In genomic region chr2:84476131-84476530, GRCm38 (mm10) we compare ENCODE assay signal across 9 mouse cellular contexts. TPM values are rescaled to one million over a fixed set of nuclear protein-coding genes. Genes with fewer than 3 reads are reported as not detected.
A peak's percentile ranks its signal among the peaks of the same experiment; 100 is the strongest.
DNase-seq lines count a peak whose midpoint lies in the region; ATAC-seq and TF ChIP-seq lines count a peak whose summit lies in the region.
"Had no signal": no experiment of that assay in that cellular context is flagged by ENCODE, and none has a peak within 500 bp of the region (broad histone marks: within the 10 kb centered on the region; RNA-seq: fewer than 3 reads in every experiment).

No protein-coding gene starts in this region.

- H3K4me1 ChIP-seq in lung, embryonic 14.5 days (ENCODE audit: insufficient read depth) = 0 out of 2 replicates have a peak, but pooled peaks cover 3% of the 10 kb centered on the region
- H3K4me1 ChIP-seq in hindbrain, embryonic 13.5 days (replicated peaks) = no peaks in the 10 kb centered on the region; the same call in 1 of the 2 replicates
- no peaks in the 10 kb centered on the region for H3K4me1 ChIP-seq in midbrain, postnatal 0 days (ENCODE audit: insufficient read depth, low read length)

- peak overlapping the region; percentile 42 for H3K4me3 ChIP-seq in lung, embryonic 14.5 days (ENCODE audit: low read depth, low read length)
- peak overlapping the region; percentile 5; the same call in 1 of the 2 replicates for H3K4me3 ChIP-seq in hindbrain, embryonic 13.5 days
- peak overlapping the region; percentile 18 for H3K4me3 ChIP-seq in midbrain, postnatal 0 days (ENCODE audit: low read depth, low read length)

- H3K9me3 ChIP-seq in lung, embryonic 14.5 days (ENCODE audit: low read depth, low read length) = no peaks in the 10 kb centered on the region
- H3K9me3 ChIP-seq in hindbrain, embryonic 13.5 days = no peaks in the 10 kb centered on the region
- no peaks in the 10 kb centered on the region for H3K9me3 ChIP-seq in midbrain, postnatal 0 days (ENCODE audit: low read length)

- H3K27ac ChIP-seq in lung, embryonic 14.5 days (ENCODE audit: low read depth) = peak overlapping the region; percentile 83
- no peak overlapping the region; the same call in 1 of the 2 replicates for H3K27ac ChIP-seq in hindbrain, embryonic 13.5 days
- no peak overlapping the region for H3K27ac ChIP-seq in midbrain, postnatal 0 days (ENCODE audit: low read depth, low read length)

- TF ChIP-seq CTCF in lung, embryonic 14.5 days (IDR thresholded peaks at IDR 0.05; ENCODE audit: low read depth) = no peak
- no peak for TF ChIP-seq CTCF in midbrain, postnatal 0 days (IDR thresholded peaks at IDR 0.05)

- no peak for ATAC-seq in CD4-positive, CD25-positive, alpha-beta regulatory T cell, adult 4 months
- ATAC-seq in lung, embryonic 14.5 days (ENCODE audit: insufficient read depth) = peak; percentile 35; the same call in 1 of the 2 replicates
- no peak for ATAC-seq in hindbrain, embryonic 13.5 days (ENCODE audit: low FRiP score)
- no peak for ATAC-seq in midbrain, postnatal 0 days (ENCODE audit: low FRiP score)

- peak overlapping the region; percentile 54 for H3K9ac ChIP-seq in lung, embryonic 14.5 days
- no peak overlapping the region for H3K9ac ChIP-seq in hindbrain, embryonic 13.5 days
- H3K9ac ChIP-seq in midbrain, postnatal 0 days (replicated peaks; ENCODE audit: low read length, poor library complexity, severe bottlenecking) = no peak overlapping the region

- 13% methylated on average over 3 of the region's 3 CpGs for WGBS in lung, embryonic 14.5 days
- 66% methylated on average over 3 of the region's 3 CpGs for WGBS in hindbrain, embryonic 13.5 days
- WGBS in midbrain, postnatal 0 days = 63% methylated on average over 3 of the region's 3 CpGs

- no peaks in the 10 kb centered on the region for H3K27me3 ChIP-seq in lung, embryonic 14.5 days (ENCODE audit: insufficient read depth, low read length)
- no peaks in the 10 kb centered on the region for H3K27me3 ChIP-seq in hindbrain, embryonic 13.5 days
- no peaks in the 10 kb centered on the region for H3K27me3 ChIP-seq in midbrain, postnatal 0 days (ENCODE audit: insufficient read depth, low read length)

- peaks cover 6% of the 10 kb centered on the region; the same call in 1 of the 2 replicates for H3K36me3 ChIP-seq in lung, embryonic 14.5 days (ENCODE audit: insufficient read depth)
- H3K36me3 ChIP-seq in hindbrain, embryonic 13.5 days = no peaks in the 10 kb centered on the region
- H3K36me3 ChIP-seq in midbrain, postnatal 0 days (ENCODE audit: insufficient read depth, low read length) = no peaks in the 10 kb centered on the region

- peak overlapping the region; percentile 71 for H3K4me2 ChIP-seq in lung, embryonic 14.5 days
- H3K4me2 ChIP-seq in hindbrain, embryonic 13.5 days = peak overlapping the region; percentile 19; the same call in 1 of the 2 replicates
- peak overlapping the region; percentile 15; the same call in 1 of the 2 replicates for H3K4me2 ChIP-seq in midbrain, postnatal 0 days (ENCODE audit: low read depth, low read length, poor library complexity, severe bottlenecking)

- DNase-seq in CD4-positive, CD25-positive, alpha-beta regulatory T cell, adult 2 months (ENCODE audit: low read depth, low spot score) = peak; percentile 15
- no peak for DNase-seq in lung, embryonic 14.5 days
- DNase-seq in lung, postnatal 36 days = no peak
- no peak for DNase-seq in midbrain, postnatal 0 days (ENCODE audit: low spot score)
- DNase-seq in spleen, postnatal 4 days (ENCODE audit: low spot score in 2 of 2) = no peak
- DNase-seq in right cerebral cortex, postnatal 10 days (ENCODE audit: low spot score in 2 of 2) = no peak
- DNase-seq: kidney, adult 8-10 months had no signal

RNA-seq across cellular contexts. Expression of gene Tfpi, which starts 0.4 kb away (rescaled TPM):
- 1 to 10 TPM; 3.9 to 6.5 TPM for polyA plus RNA-seq in CD4-positive, CD25-positive, alpha-beta regulatory T cell, adult 4 months (2017; shearing (Covaris generic))
- polyA plus RNA-seq in lung, embryonic 14.5 days (2014; fragmentation: Nextera tagmentation; extraction: Ambion mirVana) = 63.1 and 66.3 TPM in 2 replicates
- 19.7 and 22.1 TPM in 2 replicates for polyA plus RNA-seq in hindbrain, embryonic 13.5 days (2015; fragmentation: Nextera tagmentation; extraction: Ambion mirVana)
- 10.0 and 10.4 TPM in 2 replicates for total RNA-seq in midbrain, postnatal 0 days (2014; rRNA removed)
- polyA plus RNA-seq in midbrain, postnatal 0 days (2015; fragmentation: Nextera tagmentation; extraction: Ambion mirVana) = 13.2 and 13.3 TPM in 2 replicates

RNA-seq across cellular contexts. Expression of gene Calcrl, which starts 50.9 kb away (rescaled TPM):
- 10 to 100 TPM; 25.6 to 26.7 TPM for polyA plus RNA-seq in CD4-positive, CD25-positive, alpha-beta regulatory T cell, adult 4 months (2017; shearing (Covaris generic))
- polyA plus RNA-seq in lung, embryonic 14.5 days (2014; fragmentation: Nextera tagmentation; extraction: Ambion mirVana) = 42.3 and 47.3 TPM in 2 replicates
- polyA plus RNA-seq in hindbrain, embryonic 13.5 days (2015; fragmentation: Nextera tagmentation; extraction: Ambion mirVana) = 12.5 and 14.2 TPM in 2 replicates
- total RNA-seq in midbrain, postnatal 0 days (2014; rRNA removed) = 11.0 and 19.5 TPM in 2 replicates
- polyA plus RNA-seq in midbrain, postnatal 0 days (2015; fragmentation: Nextera tagmentation; extraction: Ambion mirVana) = 6.0 TPM in 2 replicates

Comparison
In these comparisons a context has a peak if more than half of its experiments do, and no peak if none do; other contexts are left out.
1. H3K4me2 ChIP-seq: peak in every context shown above with its lines; median percentile 71 in lung, embryonic 14.5 days; 19 in hindbrain, embryonic 13.5 days; 15 in midbrain, postnatal 0 days.